Comparison of ENCODE assay signal across 18 mouse cellular contexts in the genomic region with DNA sequence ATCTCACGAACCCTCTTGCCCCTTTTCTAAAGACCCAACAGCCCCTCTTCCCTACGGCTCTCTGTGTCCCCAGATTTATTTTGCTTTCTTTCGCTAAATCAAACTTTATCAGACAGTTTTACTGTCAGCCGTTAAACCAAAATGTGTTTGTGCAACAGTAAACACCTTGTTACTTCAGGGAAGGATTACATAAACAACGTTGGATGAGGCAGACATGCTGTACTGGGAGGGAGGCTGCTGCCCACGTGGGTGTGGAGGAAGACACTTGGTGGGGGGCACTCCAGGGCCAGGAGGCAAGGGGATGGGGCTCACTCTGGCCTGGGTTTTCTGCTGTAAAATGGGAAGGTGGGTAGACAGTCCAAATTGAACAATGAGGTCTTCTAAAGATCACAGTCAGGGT.
"Had no signal": no experiment of that assay in that cellular context is flagged by ENCODE, and none has a peak within 500 bp of the region (broad histone marks: within the 10 kb centered on the region; RNA-seq: fewer than 3 reads in every experiment).

No protein-coding gene starts in this region.

- H3K4me3 ChIP-seq: midbrain, embryonic 10.5 days; midbrain, embryonic 12.5 days; myocyte; neural tube, embryonic 13.5 days had no signal

- H3K9ac ChIP-seq: lung, embryonic 14.5 days; midbrain, embryonic 12.5 days; neural tube, embryonic 13.5 days had no signal

- H3K27ac ChIP-seq: midbrain, embryonic 10.5 days; midbrain, embryonic 12.5 days; neural tube, embryonic 13.5 days had no signal

- H3K36me3 ChIP-seq: midbrain, embryonic 10.5 days; midbrain, embryonic 12.5 days; neural tube, embryonic 13.5 days had no signal

- H3K9me3 ChIP-seq: neural tube, embryonic 13.5 days had no signal

- ATAC-seq: midbrain, embryonic 16.5 days had no signal

- H3K4me2 ChIP-seq: lung, embryonic 14.5 days; midbrain, embryonic 12.5 days; neural tube, embryonic 13.5 days had no signal

- DNase-seq: lung, adult 18-20 months; lung, embryonic 14.5 days; lung, postnatal 10 days; lung, postnatal 4 days; midbrain, embryonic 14.5 days; retina, postnatal 1 day; right cerebral cortex, adult 18-20 months; right cerebral cortex, postnatal 25 days; right cerebral cortex, postnatal 4 days; spleen, adult 18-20 months; thymus, adult 18-20 months; thymus, postnatal 14 days; thymus, postnatal 36 days had no signal
